ENCODE assay signal across 12 mouse cellular contexts in genomic region chr2:60877543-60878386, GRCm38 (mm10).
A peak's percentile ranks its signal among the peaks of the same experiment; 100 is the strongest.
DNase-seq lines count a peak whose midpoint lies in the region; ATAC-seq and TF ChIP-seq lines count a peak whose summit lies in the region.
"Had no signal": no experiment of that assay in that cellular context is flagged by ENCODE, and none has a peak within 500 bp of the region (broad histone marks: within the 10 kb centered on the region; RNA-seq: fewer than 3 reads in every experiment).

No protein-coding gene starts in this region.

- peaks cover 81% of the 10 kb centered on the region for H3K4me1 ChIP-seq in kidney, embryonic 15.5 days
- H3K4me1 ChIP-seq in CH12.LX (ENCODE audit: control insufficient read depth in 1 of 2, insufficient read depth in 2 of 2), result peaks cover 12 to 54% of the 10 kb centered on the region in 2 experiments
- peaks cover 38% of the 10 kb centered on the region for H3K4me1 ChIP-seq in embryonic fibroblast, embryonic 13.5 days (ENCODE audit: control insufficient read depth, insufficient read depth, low read length)

- DNase-seq in kidney, postnatal 10 days, result no peak
- peak; percentile 46 for DNase-seq in CH12.LX (ENCODE audit: extremely low read depth)
- DNase-seq in cerebellum, adult 9-10 months, result no peak
- DNase-seq in cerebellum, postnatal 25 days, result no peak
- no peak for DNase-seq in urinary bladder, adult 18-20 months (ENCODE audit: low spot score in 2 of 2)
- DNase-seq: adrenal gland, postnatal 10 days; kidney, adult 11 months; right cerebral cortex, adult 18-20 months had no signal

- 0 out of 2 replicates have a peak, but pooled peaks cover 10% of the 10 kb centered on the region for H3K36me3 ChIP-seq in kidney, embryonic 15.5 days
- peaks cover 0 to 11% of the 10 kb centered on the region in 2 experiments for H3K36me3 ChIP-seq in CH12.LX (replicated peaks in 1 of 2; ENCODE audit: control insufficient read depth in 1 of 2, insufficient read depth in 1 of 2, low read length in 1 of 2)
- H3K36me3 ChIP-seq: forebrain, embryonic 10.5 days had no signal

- TF ChIP-seq CTCF in CH12.LX (conservative IDR thresholded peaks at IDR 0.05 in 1 of 2, IDR thresholded peaks at IDR 0.05 in 1 of 2; ENCODE audit: low read depth in 2 of 2, low read length in 2 of 2), result no peak
- no peak for TF ChIP-seq CTCF in embryonic fibroblast, embryonic 13.5 days (IDR thresholded peaks at IDR 0.05; ENCODE audit: borderline replicate concordance, insufficient read depth, low read length)

- 56% methylated on average over 14 of the region's 14 CpGs for WGBS in kidney, embryonic 15.5 days

- peak overlapping the region; percentile 37; the same call in 1 of the 2 replicates for H3K27ac ChIP-seq in kidney, embryonic 15.5 days
- no peak overlapping the region for H3K27ac ChIP-seq in CH12.LX (ENCODE audit: insufficient read depth, low read depth)
- peak overlapping the region; percentile 99 for H3K27ac ChIP-seq in embryonic fibroblast, embryonic 13.5 days (ENCODE audit: insufficient read depth, low read length)
- H3K27ac ChIP-seq: forebrain, embryonic 10.5 days had no signal

- TF ChIP-seq POLR2A in CH12.LX (IDR thresholded peaks at IDR 0.05; ENCODE audit: low read depth, low read length), result no peak
- no peak for TF ChIP-seq POLR2A in embryonic fibroblast, embryonic 13.5 days (IDR thresholded peaks at IDR 0.05; ENCODE audit: low read depth, low read length)

- dilution Hi-C loops in CH12.LX (cut with MboI; ENCODE audit: extremely low pct_ligation_motif_present, extremely low pct_unique_long_range_greater_than_20kb, low sequenced_read_pairs), result no loop called here

- no peak overlapping the region for H3K9ac ChIP-seq in kidney, embryonic 15.5 days
- H3K9ac ChIP-seq in CH12.LX (ENCODE audit: insufficient read depth, low read depth), result no peak overlapping the region

- no peak for TF ChIP-seq EP300 in CH12.LX (IDR thresholded peaks at IDR 0.05; ENCODE audit: low read length)

- TF ChIP-seq RAD21 in CH12.LX (IDR thresholded peaks at IDR 0.05; ENCODE audit: low read depth, low read length), result no peak

- no peak overlapping the region for H3K4me3 ChIP-seq in kidney, embryonic 15.5 days (replicated peaks)
- no peak overlapping the region for H3K4me3 ChIP-seq in CH12.LX (replicated peaks in 1 of 3; ENCODE audit: low read depth in 2 of 3, low read length in 2 of 3, poor library complexity in 1 of 3)
- H3K4me3 ChIP-seq in embryonic fibroblast, embryonic 13.5 days (ENCODE audit: insufficient read depth, low read length), result peak overlapping the region; percentile 12; the same call in 1 of the 2 replicates
- H3K4me3 ChIP-seq: forebrain, embryonic 10.5 days had no signal

- no peak for ATAC-seq in kidney, embryonic 15.5 days (replicated peaks; ENCODE audit: low FRiP score)
- peak; percentile 60 for ATAC-seq in monocyte, adult 5-6 weeks (replicated peaks; ENCODE audit: insufficient number of reproducible peaks, low FRiP score, low TSS enrichment, poor library complexity, severe bottlenecking)

- H3K79me2 ChIP-seq in CH12.LX (replicated peaks; ENCODE audit: control insufficient read depth, extremely low read depth, insufficient read depth, poor library complexity, severe bottlenecking), result 0 out of 2 replicates have a peak, but pooled peaks cover 4% of the 10 kb centered on the region

- peak overlapping the region; percentile 28; the same call in 1 of the 2 replicates for H3K4me2 ChIP-seq in kidney, embryonic 15.5 days
- no peak overlapping the region; the same call in 1 of the 2 replicates for H3K4me2 ChIP-seq in CH12.LX (ENCODE audit: insufficient read depth, low read depth, poor library complexity, severe bottlenecking)

- H3K9me3 ChIP-seq in kidney, embryonic 15.5 days (replicated peaks), result no peaks in the 10 kb centered on the region
- H3K9me3 ChIP-seq in CH12.LX (replicated peaks; ENCODE audit: low read length), result no peaks in the 10 kb centered on the region

- in situ Hi-C loops in CH12.LX (cut with MboI; ENCODE audit: low pct_ligation_motif_present, low pct_unique_long_range_greater_than_20kb, low sequenced_read_pairs), result no loop called here

- no peaks in the 10 kb centered on the region for H3K27me3 ChIP-seq in kidney, embryonic 15.5 days
- no peaks in the 10 kb centered on the region for H3K27me3 ChIP-seq in CH12.LX (replicated peaks)

TF ChIP-seq in CH12.LX, 34 proteins besides CTCF, POLR2A, EP300 and RAD21:
- no peak for TF ChIP-seq ZC3H11A (IDR thresholded peaks at IDR 0.05; ENCODE audit: low read depth, low read length)
- peak; percentile 22; the same call in 1 of the 2 replicates for TF ChIP-seq ELF1 (IDR thresholded peaks at IDR 0.05; ENCODE audit: low read depth, low read length)
